Comparison of ENCODE assay signal across 8 mouse cellular contexts in genomic region chr16:5131251-5131922, GRCm38 (mm10). TPM values are rescaled to one million over a fixed set of nuclear protein-coding genes. Genes with fewer than 3 reads are reported as not detected.
DNase-seq lines count a peak whose midpoint lies in the region; ATAC-seq and TF ChIP-seq lines count a peak whose summit lies in the region.

No protein-coding gene starts in this region.

- TF ChIP-seq CTCF in cerebellum, adult 2 months (IDR thresholded peaks at IDR 0.05; ENCODE audit: borderline replicate concordance, insufficient read depth, low read depth, low read length): no peak

- H3K4me2 ChIP-seq in intestine, embryonic 15.5 days (replicated peaks): peak overlapping the region; percentile 66
- H3K4me2 ChIP-seq in myocyte (ENCODE audit: low read depth): peak overlapping the region; percentile 1

- H3K9ac ChIP-seq in intestine, embryonic 15.5 days: peak overlapping the region; percentile 44

- 8% methylated on average over 25 of the region's 25 CpGs for WGBS in cerebellum, adult 2 months
- 5% methylated on average over 25 of the region's 25 CpGs for WGBS in intestine, embryonic 15.5 days

- peaks cover 16% of the 10 kb centered on the region for H3K4me1 ChIP-seq in cerebellum, adult 2 months (ENCODE audit: control insufficient read depth, insufficient read depth, low read length)
- peaks cover 38% of the 10 kb centered on the region for H3K4me1 ChIP-seq in intestine, embryonic 15.5 days (replicated peaks)

- TF ChIP-seq POLR2A in cerebellum, adult 2 months (IDR thresholded peaks at IDR 0.05; ENCODE audit: borderline replicate concordance, insufficient read depth, low read length): no peak
- no peak for TF ChIP-seq POLR2A in myocyte (IDR thresholded peaks at IDR 0.05; ENCODE audit: insufficient read length, low read depth)

- H3K36me3 ChIP-seq in intestine, embryonic 15.5 days: no peaks in the 10 kb centered on the region
- no peaks in the 10 kb centered on the region for H3K36me3 ChIP-seq in myocyte (ENCODE audit: control insufficient read depth, insufficient read depth)

- 0 out of 2 replicates have a peak, but pooled peaks have one; percentile 13 for ATAC-seq in intestine, embryonic 15.5 days

- H3ac ChIP-seq in myocyte (ENCODE audit: control insufficient read depth, insufficient read length): no peak overlapping the region

- H3K4me3 ChIP-seq in cerebellum, adult 2 months (replicated peaks; ENCODE audit: insufficient read depth, low read depth, low read length): no peak overlapping the region
- peak overlapping the region; percentile 47 for H3K4me3 ChIP-seq in intestine, embryonic 15.5 days (replicated peaks)
- no peak overlapping the region for H3K4me3 ChIP-seq in myocyte

- no peaks in the 10 kb centered on the region for H3K27me3 ChIP-seq in cerebellum, adult 2 months (ENCODE audit: control insufficient read depth, insufficient read depth, low read length)
- H3K27me3 ChIP-seq in intestine, embryonic 15.5 days (replicated peaks): peaks cover 32% of the 10 kb centered on the region
- H3K27me3 ChIP-seq in myocyte (ENCODE audit: control insufficient read depth, insufficient read depth, insufficient read length): peaks cover 58% of the 10 kb centered on the region

- DNase-seq in cerebellum, adult 18-20 months: peak; percentile 14 to 25
- DNase-seq in cerebellum, adult 2 months: no peak
- DNase-seq in lung, adult 18-20 months: peak; percentile 51 to 66
- DNase-seq in lung, postnatal 36 days: no peak
- no peak for DNase-seq in c-Kit-positive CD71-positive TER-119-positive erythroid progenitor cells, embryonic 14.5 days (ENCODE audit: low spot score)
- no peak for DNase-seq in embryo, embryonic 10 days (ENCODE audit: low spot score)

- no peaks in the 10 kb centered on the region for H3K79me2 ChIP-seq in myocyte (ENCODE audit: control insufficient read depth, insufficient read depth)

- H3K9me3 ChIP-seq in intestine, embryonic 15.5 days: no peaks in the 10 kb centered on the region

- H3K27ac ChIP-seq in cerebellum, adult 2 months (ENCODE audit: insufficient read depth, low read length): no peak overlapping the region
- H3K27ac ChIP-seq in intestine, embryonic 15.5 days: no peak overlapping the region

TF ChIP-seq in myocyte, 11 proteins besides CTCF, POLR2A, EP300 and RAD21:
- no peak for TF ChIP-seq MAX (IDR thresholded peaks at IDR 0.05; ENCODE audit: low read depth)

RNA-seq across cellular contexts. Expression of gene Ppl, which starts 0.8 kb away (rescaled TPM):
- 0.87 and 0.88 TPM in 2 replicates for polyA plus RNA-seq in cerebellum, adult 2 months (2012; rRNA removed)
- polyA plus RNA-seq in intestine, embryonic 15.5 days (2015; fragmentation: Nextera tagmentation; extraction: Ambion mirVana): 4.4 and 4.7 TPM in 2 replicates
- 0.02 TPM for polyA plus RNA-seq in myocyte (2012; fragmentation: generic; extraction: Trizol)

RNA-seq across cellular contexts. Expression of gene Sec14l5, which starts 15.5 kb away (rescaled TPM):
- 19.6 and 25.4 TPM in 2 replicates for polyA plus RNA-seq in cerebellum, adult 2 months (2012; rRNA removed)
- 0.03 TPM in 1 of 2 replicates, not detected in the other for polyA plus RNA-seq in intestine, embryonic 15.5 days (2015; fragmentation: Nextera tagmentation; extraction: Ambion mirVana)
- polyA plus RNA-seq in myocyte (2012; fragmentation: generic; extraction: Trizol): 0.05 TPM

Comparison
In these comparisons a context has a peak if more than half of its experiments do, and no peak if none do; other contexts are left out.
1. DNase-seq: peak in cerebellum, adult 18-20 months (2 of 2) and lung, adult 18-20 months (2 of 2); none in cerebellum, adult 2 months (0 of 2), lung, postnatal 36 days (single experiment), c-Kit-positive CD71-positive TER-119-positive erythroid progenitor cells, embryonic 14.5 days (single experiment) and embryo, embryonic 10 days (single experiment).
2. RNA of gene Sec14l5, which starts 15.5 kb away (polyA plus RNA-seq): 19.6 to 25.4 TPM in cerebellum, adult 2 months; 0.05 TPM in myocyte (single experiment) and 0.03 TPM in intestine, embryonic 15.5 days; every median in the first group is over 10 times any median in the second.